Mouse (Mus musculus) central nervous system, embryonic 11.5 days (tissue): Measurements from ENCODE around the gene Hist1h2bh. TPM values are rescaled to one million over a fixed set of nuclear protein-coding genes. Genes with fewer than 3 reads are reported as not detected.

Experiments
- polyA plus RNA-seq: library from polyadenylated mRNA; depleted of rRNA; stranded (reverse); fragments of >200 nt; gene quantifications from 2 replicates; pipeline ENCODE4 v1.2.3, GENCODE M21; 2012; rRNA removed

Gene Hist1h2bh
- 3.2 and 6.3 TPM in 2 replicates for polyA plus RNA-seq

GRCm38 (mm10) chr13:23542999-23543607 lies at the start of gene Hist1h2bh:
Gene Hist1h2bh, minus strand, starts transcription at chr13:23543392.

GRCm38 (mm10) chr13:23581408-23582218 lies 38.4 kb upstream of the Hist1h2bh start, which contains the start of gene Hist1h4d:
Gene Hist1h4d, plus strand, starts transcription at chr13:23581598.

GRCm38 (mm10) chr13:23575271-23575851 lies 32.2 kb upstream of the Hist1h2bh start, which contains the start of gene Hist1h3d:
Gene Hist1h3d, plus strand, starts transcription at chr13:23575763.

GRCm38 (mm10) chr13:23573898-23574524 lies 30.8 kb upstream of the Hist1h2bh start, which contains the start of the genes Hist1h2bf and Hist1h2ad:
Gene Hist1h2bf, minus strand, starts transcription at chr13:23574196.
Gene Hist1h2ad, plus strand, starts transcription at chr13:23574381.

GRCm38 (mm10) chr13:23571022-23571503 lies 27.9 kb upstream of the Hist1h2bh start, which contains the start of the genes Hist1h2ae and Hist1h2bg:
Gene Hist1h2ae, minus strand, starts transcription at chr13:23571220.
Gene Hist1h2bg, plus strand, starts transcription at chr13:23571396.

GRCm38 (mm10) chr13:23561883-23562659 lies 18.9 kb upstream of the Hist1h2bh start, which contains the start of gene Hist1h3e:
Gene Hist1h3e, minus strand, starts transcription at chr13:23562369.

GRCm38 (mm10) chr13:23552962-23553361 lies 9.8 kb upstream of the Hist1h2bh start, which contains the start of gene Hist1h1d:
Gene Hist1h1d, plus strand, starts transcription at chr13:23553262.

GRCm38 (mm10) chr13:23551146-23551834 lies 8.1 kb upstream of the Hist1h2bh start, which contains the start of gene Hist1h4f:
Gene Hist1h4f, minus strand, starts transcription at chr13:23551648.

GRCm38 (mm10) chr13:23543965-23544786 lies 984 bp upstream of the Hist1h2bh start, which contains the start of gene Hist1h3f:
Gene Hist1h3f, plus strand, starts transcription at chr13:23544052.

GRCm38 (mm10) chr13:23535137-23536075 lies 7.8 kb downstream of the Hist1h2bh start, which contains the start of gene Hist1h3g:
Gene Hist1h3g, plus strand, starts transcription at chr13:23535422.

GRCm38 (mm10) chr13:23533560-23534367 lies 9.4 kb downstream of the Hist1h2bh start, which contains the start of gene Hist1h2af:
Gene Hist1h2af, plus strand, starts transcription at chr13:23533906.

GRCm38 (mm10) chr13:23530901-23531875 lies 12.0 kb downstream of the Hist1h2bh start, which contains the start of gene Hist1h4h:
Gene Hist1h4h, plus strand, starts transcription at chr13:23531050.

